Mouse (Mus musculus) C2C12 (cell line): ENCODE results near the gene 4930432K21Rik. TPM values are rescaled to one million over a fixed set of nuclear protein-coding genes. Genes with fewer than 3 reads are reported as not detected.
A peak's percentile ranks its signal among the peaks of the same experiment; 100 is the strongest.

Experiments used
- H3K27me3 ChIP-seq: one replicate; pipeline ENCODE4 v1.6.1; 2011; ENCODE audit not compliant: control insufficient read depth, insufficient read depth, insufficient read length
- H3K36me3 ChIP-seq: one replicate; pipeline ENCODE4 v1.6.1; 2011; ENCODE audit not compliant: control insufficient read depth, insufficient read depth
- H3K4me3 ChIP-seq: one replicate; pipeline ENCODE4 v1.5.1; 2011; ENCODE audit warnings: mild to moderate bottlenecking, control low read depth; ENCODE audit not compliant: poor library complexity, insufficient read depth, severe bottlenecking
- H3K79me2 ChIP-seq: one replicate; pipeline ENCODE4 v1.6.1; 2011; ENCODE audit not compliant: control insufficient read depth, insufficient read depth
- H3K79me3 ChIP-seq: one replicate; pipeline ENCODE4 v1.6.1; 2011; ENCODE audit warnings: low read depth, control low read depth
- H3ac ChIP-seq: one replicate; pipeline ENCODE3; 2011; ENCODE audit warnings: low read depth; ENCODE audit not compliant: control insufficient read depth, insufficient read length
- CEBPB ChIP-seq: IDR thresholded peaks from one replicate; pipeline ENCODE4 v1.6.1; 2011; ENCODE audit warnings: low read depth, mild to moderate bottlenecking, control low read depth, moderate library complexity
- CTCF ChIP-seq: IDR thresholded peaks from one replicate; pipeline ENCODE4 v1.5.1; 2011; ENCODE audit not compliant: control insufficient read depth, insufficient read depth, insufficient read length
- FOSL1 ChIP-seq: IDR thresholded peaks from one replicate; pipeline ENCODE4 v1.8.0; 2011; ENCODE audit warnings: mild to moderate bottlenecking, low read length; ENCODE audit not compliant: poor library complexity, insufficient read depth, severe bottlenecking
- MAX ChIP-seq: IDR thresholded peaks from one replicate; pipeline ENCODE4 v1.6.1; 2011; ENCODE audit warnings: mild to moderate bottlenecking, control low read depth
- MYOD1 ChIP-seq: IDR thresholded peaks from one replicate; pipeline ENCODE4 v1.6.1; 2011; ENCODE audit warnings: low read depth; ENCODE audit not compliant: control insufficient read depth, insufficient read length
- MYOG ChIP-seq: IDR thresholded peaks from one replicate; pipeline ENCODE4 v1.6.1; 2011; ENCODE audit not compliant: control insufficient read depth, insufficient read length; ENCODE audit errors: extremely low read depth
- USF1 ChIP-seq: IDR thresholded peaks from one replicate; pipeline ENCODE4 v1.6.1; 2011; ENCODE audit warnings: low read depth, mild to moderate bottlenecking, control low read depth, moderate library complexity
- long read RNA-seq, 2 experiments: library from polyadenylated mRNA; unstranded; transcript quantifications; one replicate each; pipeline ENCODE4 v2.0.0; 2019 to 2020
- polyA plus RNA-seq: library from polyadenylated mRNA; unstranded; fragments of >200 nt; fragmentation: generic; extraction: Trizol; gene quantifications from one replicate; pipeline ENCODE4 v1.2.1, GENCODE M21; 2012; ENCODE audit warnings: missing spikeins

4930432K21Rik gene
- 0.61 TPM for polyA plus RNA-seq
- long read RNA-seq, experiment 1, partial matches to known transcripts, result 1 of 2 reads
- long read RNA-seq, experiment 1, other reads (novel, unspliced or antisense), result 0 of 2 reads
- long read RNA-seq, experiment 2, partial matches to known transcripts, result 0 of 5 reads
- long read RNA-seq, experiment 2, other reads (novel, unspliced or antisense), result 2 of 5 reads

DNA sequence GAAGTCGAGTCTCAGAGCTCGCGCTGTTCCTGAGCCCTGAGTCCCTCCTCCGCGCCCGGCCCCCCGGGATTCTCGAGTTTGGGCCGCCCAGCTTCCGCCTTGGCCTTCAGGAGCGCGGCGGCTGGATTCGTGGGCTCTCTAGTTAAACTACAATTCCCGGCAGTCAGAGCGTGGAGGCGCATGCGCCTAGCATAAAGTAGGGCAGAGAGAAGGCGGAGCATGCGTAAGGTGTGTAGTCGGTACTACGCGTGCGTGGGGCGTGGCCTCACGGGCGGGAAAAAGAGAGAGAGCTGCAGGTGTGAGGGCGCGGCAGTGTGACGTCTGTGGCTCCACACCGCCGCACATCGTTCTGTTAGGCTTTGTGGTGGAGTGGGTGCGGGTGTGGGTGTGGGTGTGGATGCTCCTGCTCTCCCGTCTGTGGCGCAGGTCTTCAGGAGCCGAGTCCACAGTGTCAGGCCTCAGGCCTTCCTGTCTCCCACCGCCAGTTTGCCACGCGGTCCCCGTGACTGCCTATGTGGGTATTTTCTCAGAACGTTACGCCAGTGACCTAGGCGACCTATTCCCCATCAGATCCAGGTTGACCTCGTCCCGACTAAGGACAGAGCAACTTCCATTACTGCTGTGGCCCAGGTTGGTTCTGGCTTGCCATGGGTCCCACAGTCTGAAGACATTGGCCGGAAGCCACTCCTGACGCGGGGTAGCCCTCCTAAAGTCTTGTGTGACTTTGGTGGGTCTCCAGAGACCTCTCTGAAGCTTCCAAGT lies at the start of gene 4930432K21Rik, which contains the start of gene Cc2d1a:
TSS of gene 4930432K21Rik (plus strand) at position 257 of the 762 bp plus-strand sequence.
TSS of gene Cc2d1a (minus strand) at position 168 of the 762 bp plus-strand sequence.
- TF ChIP-seq MAX (peak; percentile 87), MYOG (no peak), USF1 (no peak), CEBPB (no peak)
- Histone ChIP-seq H3K4me3 (peak within 1 kb of the TSS; percentile 70), H3K79me2 (peaks cover 15% of the 10 kb centered on the region), H3ac (peak within 1 kb of the TSS; percentile 78), H3K36me3 (peaks cover 7% of the 10 kb centered on the region), H3K27me3 (no peaks in the 10 kb centered on the region), H3K79me3 (peaks cover 2% of the 10 kb centered on the region)

DNA sequence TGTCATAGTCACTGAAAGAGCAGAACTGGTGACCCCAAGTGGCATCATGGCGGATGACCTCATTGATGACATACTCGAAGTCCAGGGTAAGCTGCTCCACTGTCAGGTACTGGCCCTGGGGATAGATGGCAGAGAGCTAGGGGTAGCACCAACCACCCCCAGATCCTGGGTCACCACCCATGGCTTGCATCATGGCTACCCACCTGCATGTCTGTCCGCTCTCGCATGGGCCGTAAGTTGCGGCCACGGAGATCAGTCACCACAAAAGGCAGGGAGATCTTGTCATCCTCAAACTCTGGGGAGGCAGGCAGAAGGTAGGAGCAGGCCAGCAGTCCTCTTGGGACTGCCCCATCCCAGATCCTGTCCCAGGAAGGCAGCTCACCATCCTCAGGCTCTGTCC lies 49.4 kb upstream of the 4930432K21Rik start:
- peaks cover 46% of the 10 kb centered on the region for H3K36me3 ChIP-seq
- no peak for TF ChIP-seq MYOG
- no peak for TF ChIP-seq CTCF
- TF ChIP-seq USF1, result no peak
- no peak for TF ChIP-seq MYOD1
- no peak for TF ChIP-seq FOSL1
- TF ChIP-seq CEBPB, result no peak

DNA sequence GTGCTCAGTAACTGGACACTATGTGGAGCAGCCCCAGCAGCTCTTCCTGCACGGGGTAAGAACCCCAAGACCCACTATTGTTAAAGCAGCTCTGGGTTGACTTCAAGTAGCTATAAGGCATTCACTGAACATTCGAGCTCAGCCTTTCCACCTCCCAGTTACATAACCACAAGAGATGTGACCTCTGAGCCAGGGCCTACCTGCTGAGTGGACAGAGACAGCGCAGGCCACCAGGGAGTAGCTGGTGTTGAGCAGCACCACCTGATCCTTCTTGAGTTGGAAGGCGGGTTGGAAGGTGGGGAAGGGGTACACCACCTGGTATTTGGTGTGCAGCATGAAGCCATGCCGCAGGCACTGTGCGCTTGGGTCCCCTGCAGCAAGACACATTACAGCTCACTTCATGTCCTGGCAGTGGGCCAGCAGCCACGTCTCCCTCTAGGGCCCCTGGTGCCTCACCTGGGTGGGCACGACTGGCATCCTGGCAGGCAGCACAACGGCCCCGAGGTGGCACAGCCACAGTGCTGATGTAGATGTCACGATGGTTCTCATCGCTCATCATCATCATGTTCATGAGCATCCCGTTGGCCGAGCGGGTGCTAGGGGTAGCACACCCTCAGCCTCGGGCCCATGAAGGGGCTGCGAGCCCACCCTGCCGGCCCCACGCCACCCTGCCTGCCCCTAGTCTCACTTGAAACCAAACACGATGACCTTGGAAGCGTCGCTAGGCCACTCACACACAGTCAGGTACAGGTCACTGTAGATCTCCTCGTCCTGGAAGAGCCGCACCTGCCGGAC lies 46.2 kb upstream of the 4930432K21Rik start:
- no peak overlapping the region for H3ac ChIP-seq
- H3K4me3 ChIP-seq, result no peak overlapping the region
- H3K79me3 ChIP-seq, result peaks cover 17% of the 10 kb centered on the region
- H3K27me3 ChIP-seq, result no peaks in the 10 kb centered on the region
- H3K79me2 ChIP-seq, result peaks cover 41% of the 10 kb centered on the region
- peaks cover 33% of the 10 kb centered on the region for H3K36me3 ChIP-seq
- no peak for TF ChIP-seq USF1
- no peak for TF ChIP-seq FOSL1
- no peak for TF ChIP-seq MYOD1
- TF ChIP-seq CTCF, result no peak
- TF ChIP-seq MYOG, result no peak
- no peak for TF ChIP-seq CEBPB
- no peak for TF ChIP-seq MAX

More for the DNA sequence above, 49.4 kb upstream of the 4930432K21Rik start:
- Histone ChIP-seq H3K79me3 (peaks cover 9% of the 10 kb centered on the region), H3ac (no peak overlapping the region), H3K4me3 (no peak overlapping the region), H3K27me3 (no peaks in the 10 kb centered on the region), H3K79me2 (peaks cover 32% of the 10 kb centered on the region)

DNA sequence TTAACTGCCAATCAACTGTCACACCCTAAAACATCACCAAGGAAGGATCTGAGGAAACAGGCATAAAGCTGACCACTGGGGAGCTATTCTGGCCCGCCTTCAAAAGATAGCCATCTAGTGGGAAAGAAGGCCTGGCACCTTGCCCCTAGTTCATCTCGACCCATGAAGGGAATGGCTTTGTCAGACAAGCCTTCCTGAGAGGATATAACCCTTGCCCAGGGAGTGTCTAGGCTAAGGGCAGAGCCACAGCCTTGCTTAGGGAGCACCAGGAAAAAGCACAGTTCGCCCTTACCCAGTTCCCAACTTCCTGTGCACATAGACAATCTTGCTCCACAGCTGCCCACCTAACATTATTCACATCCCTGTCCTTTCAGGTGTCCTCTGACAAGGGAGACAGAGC lies 44.2 kb upstream of the 4930432K21Rik start:
- Histone ChIP-seq H3ac (peak overlapping the region; percentile 78), H3K27me3 (no peaks in the 10 kb centered on the region), H3K4me3 (peak overlapping the region; percentile 49), H3K36me3 (peaks cover 20% of the 10 kb centered on the region), H3K79me3 (peaks cover 17% of the 10 kb centered on the region), H3K79me2 (peaks cover 41% of the 10 kb centered on the region)
- no peak for TF ChIP-seq CTCF
- TF ChIP-seq FOSL1, result no peak
- TF ChIP-seq MAX, result no peak
- no peak for TF ChIP-seq CEBPB
- TF ChIP-seq MYOD1, result no peak
- no peak for TF ChIP-seq USF1
- no peak for TF ChIP-seq MYOG

DNA sequence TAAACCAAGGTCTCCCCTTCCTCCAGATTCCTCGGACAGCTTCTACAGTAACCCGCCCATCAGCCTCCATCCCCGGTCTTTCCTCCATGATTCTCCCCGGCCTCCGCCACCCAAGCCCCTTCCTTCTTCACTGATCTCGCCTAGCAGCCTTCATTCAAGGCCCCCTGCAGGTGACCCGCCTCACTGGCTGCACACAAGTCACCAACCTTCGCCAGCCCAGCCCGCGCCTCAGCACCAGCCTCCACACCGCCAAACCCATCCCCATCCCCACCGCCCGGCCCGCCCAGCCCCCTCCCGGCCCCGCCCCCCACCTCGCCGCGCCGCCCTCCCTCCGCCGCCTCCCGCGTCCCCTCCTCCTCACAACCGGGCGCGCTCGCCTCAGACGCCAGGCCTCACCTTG lies 43.6 kb upstream of the 4930432K21Rik start:
- TF ChIP-seq MYOD1 (no peak), MAX (no peak)
- Histone ChIP-seq H3K27me3 (no peaks in the 10 kb centered on the region), H3ac (peak overlapping the region; percentile 96), H3K4me3 (peak overlapping the region; percentile 49), H3K36me3 (peaks cover 20% of the 10 kb centered on the region), H3K79me3 (peaks cover 17% of the 10 kb centered on the region), H3K79me2 (peaks cover 41% of the 10 kb centered on the region)
